Mouse (Mus musculus) forebrain, postnatal 0 days (tissue): Measurements from ENCODE around the gene Tmod3. TPM values are rescaled to one million over a fixed set of nuclear protein-coding genes. Genes with fewer than 3 reads are reported as not detected.
A peak's percentile ranks its signal among the peaks of the same experiment; 100 is the strongest.

Experiments
- ATAC-seq: fragments of 200-750 bp; cut with Nextera tagmentation; 2 replicates; pipeline ENCODE4 v1.8.0; 2017; ENCODE audit warnings: mild to moderate bottlenecking, moderate library complexity
- DNase-seq: peaks from one replicate; pipeline ENCODE4 v3.0.0-alpha.2; 2015
- H3K27ac ChIP-seq: fragments of 300-500 bp; sonication (generic); 2 replicates; pipeline ENCODE4 v1.5.1; 2014; ENCODE audit warnings: low read depth, mild to moderate bottlenecking, antibody characterized with exemption, low read length, moderate library complexity, mixed read lengths
- H3K27me3 ChIP-seq: fragments of 300-500 bp; sonication (generic); 2 replicates; pipeline ENCODE4 v1.6.1; 2014; ENCODE audit warnings: mild to moderate bottlenecking, low read length, mixed read lengths; ENCODE audit not compliant: insufficient read depth
- H3K36me3 ChIP-seq: fragments of 300-500 bp; sonication (generic); 2 replicates; pipeline ENCODE4 v1.6.1; 2014; ENCODE audit warnings: mild to moderate bottlenecking, moderate library complexity; ENCODE audit not compliant: insufficient read depth
- H3K4me1 ChIP-seq: fragments of 300-500 bp; sonication (generic); 2 replicates; pipeline ENCODE4 v1.6.1; 2014; ENCODE audit warnings: antibody characterized with exemption; ENCODE audit not compliant: insufficient read depth
- H3K4me2 ChIP-seq: fragments of 300-500 bp; sonication (generic); 2 replicates; pipeline ENCODE4 v1.6.1; 2014; ENCODE audit warnings: low read depth, mild to moderate bottlenecking, moderate library complexity
- H3K4me3 ChIP-seq: fragments of 300-500 bp; sonication (generic); 2 replicates; pipeline ENCODE4 v1.5.1; 2014; ENCODE audit warnings: low read depth, low read length, mixed read lengths
- H3K9ac ChIP-seq: fragments of 300-500 bp; sonication (generic); 2 replicates; pipeline ENCODE4 v1.6.1; 2014; ENCODE audit warnings: mild to moderate bottlenecking
- H3K9me3 ChIP-seq: fragments of 300-500 bp; sonication (generic); 2 replicates; pipeline ENCODE4 v1.6.1; 2016; ENCODE audit warnings: low read length
- CTCF ChIP-seq: sonication (generic); IDR thresholded peaks from 2 replicates; pipeline ENCODE4 v1.5.1; 2016; ENCODE audit warnings: antibody characterized with exemption, control low read depth, low read depth
- WGBS: fragments of 180-500 bp; shearing (Covaris S2); extraction: QIAGEN DNeasy Blood & Tissue Kit; methylation state at CpG from one replicate; pipeline ENCODE4 v1.1.7; 2014; 5-methylcytosine and 5-hydroxymethylcytosine counted together
- polyA plus RNA-seq: library from polyadenylated mRNA; unstranded; fragments of >200 nt; fragmentation: Nextera tagmentation; extraction: Ambion mirVana; gene quantifications from 2 replicates; pipeline ENCODE4 v1.2.1, GENCODE M21; 2015
- total RNA-seq: library from RNA; depleted of rRNA; stranded (reverse); fragments of >200 nt; gene quantifications from 2 replicates; pipeline ENCODE4 v1.2.3, GENCODE M21; 2014

Gene Tmod3
- total and polyA plus RNA-seq, 2 experiments from 2014 or later: 55.1 to 78.6 TPM

DNA sequence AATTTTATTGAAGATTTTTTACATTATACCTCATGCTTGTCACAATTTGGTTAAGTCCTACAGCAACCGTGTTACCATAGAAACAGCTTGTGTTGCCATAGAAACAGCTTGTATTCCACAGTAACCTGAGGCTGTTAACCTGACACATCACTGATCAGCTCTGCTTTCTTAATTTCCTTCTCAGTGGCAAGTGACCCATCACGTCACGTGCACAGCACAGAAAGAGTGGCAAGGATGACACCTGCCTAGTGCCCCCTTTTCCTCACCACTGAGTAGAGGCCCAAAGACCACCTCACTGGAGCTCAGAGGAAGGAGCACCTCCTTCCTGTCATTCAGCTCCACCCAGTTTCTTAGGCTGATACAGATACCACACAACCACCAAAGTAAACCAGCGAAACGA lies 34.0 kb upstream of the Tmod3 start:
- Histone ChIP-seq H3K4me1 (no peaks in the 10 kb centered on the region), H3K27ac (peak overlapping the region; percentile 45; the same call in 1 of the 2 replicates), H3K9me3 (no peaks in the 10 kb centered on the region), H3K4me2 (no peak overlapping the region), H3K36me3 (peaks cover 70% of the 10 kb centered on the region), H3K27me3 (no peaks in the 10 kb centered on the region), H3K4me3 (no peak overlapping the region), H3K9ac (no peak overlapping the region)
- TF ChIP-seq CTCF: no peak
- peak; percentile 75 for DNase-seq
- ATAC-seq: peak; percentile 84
- 76% methylated on average over 5 of the region's 5 CpGs for WGBS

DNA sequence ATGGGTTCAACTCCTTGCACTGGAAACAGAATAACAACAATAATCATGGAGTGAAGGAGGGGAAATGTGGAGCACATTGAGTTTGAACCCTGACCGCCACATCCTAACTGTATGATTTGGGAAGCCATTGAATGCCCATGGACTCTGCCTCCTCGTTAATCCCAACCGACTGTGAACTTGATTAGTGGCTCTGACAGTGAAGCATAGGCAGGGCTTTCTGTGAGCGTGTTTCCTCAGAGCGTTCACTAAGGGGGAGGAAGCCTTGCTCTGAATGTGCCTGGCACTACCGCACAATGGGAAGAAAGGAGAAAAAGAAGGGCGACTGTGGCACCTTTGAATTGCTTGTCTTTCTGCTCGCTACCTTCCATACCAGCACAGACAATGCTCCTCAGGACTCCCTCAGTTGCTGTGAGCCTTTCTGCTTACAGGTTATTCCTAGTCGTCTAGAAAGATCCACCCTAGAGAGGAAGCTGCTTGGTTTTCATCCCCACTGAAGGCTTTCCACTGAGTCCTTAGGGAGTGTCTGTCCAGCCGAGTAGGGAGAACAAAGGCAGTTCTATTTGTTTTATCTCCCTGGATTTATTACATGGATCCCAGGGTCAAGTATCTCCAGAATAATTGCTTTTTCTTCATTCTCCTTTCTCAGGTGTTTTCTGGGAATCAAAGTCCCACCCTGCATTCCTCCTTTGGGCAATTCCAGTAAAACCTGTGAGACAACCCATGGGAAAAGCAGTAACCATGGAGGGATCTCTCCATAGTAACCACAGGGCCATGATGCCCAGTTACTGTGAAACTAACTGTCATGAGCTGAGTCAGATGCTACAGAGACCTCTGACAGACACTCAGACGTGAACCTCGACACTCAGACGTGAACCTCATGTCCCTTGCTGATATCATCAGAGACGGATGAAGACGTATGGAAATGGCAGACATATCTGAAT lies 30.7 kb upstream of the Tmod3 start:
- Histone ChIP-seq H3K36me3 (peaks cover 85% of the 10 kb centered on the region), H3K4me2 (no peak overlapping the region), H3K9ac (no peak overlapping the region), H3K4me1 (no peaks in the 10 kb centered on the region), H3K27ac (no peak overlapping the region), H3K9me3 (no peaks in the 10 kb centered on the region), H3K4me3 (no peak overlapping the region), H3K27me3 (no peaks in the 10 kb centered on the region)
- no peak for ATAC-seq
- TF ChIP-seq CTCF: no peak
- no peak for DNase-seq
- WGBS: 62% methylated on average over 15 of the region's 15 CpGs

DNA sequence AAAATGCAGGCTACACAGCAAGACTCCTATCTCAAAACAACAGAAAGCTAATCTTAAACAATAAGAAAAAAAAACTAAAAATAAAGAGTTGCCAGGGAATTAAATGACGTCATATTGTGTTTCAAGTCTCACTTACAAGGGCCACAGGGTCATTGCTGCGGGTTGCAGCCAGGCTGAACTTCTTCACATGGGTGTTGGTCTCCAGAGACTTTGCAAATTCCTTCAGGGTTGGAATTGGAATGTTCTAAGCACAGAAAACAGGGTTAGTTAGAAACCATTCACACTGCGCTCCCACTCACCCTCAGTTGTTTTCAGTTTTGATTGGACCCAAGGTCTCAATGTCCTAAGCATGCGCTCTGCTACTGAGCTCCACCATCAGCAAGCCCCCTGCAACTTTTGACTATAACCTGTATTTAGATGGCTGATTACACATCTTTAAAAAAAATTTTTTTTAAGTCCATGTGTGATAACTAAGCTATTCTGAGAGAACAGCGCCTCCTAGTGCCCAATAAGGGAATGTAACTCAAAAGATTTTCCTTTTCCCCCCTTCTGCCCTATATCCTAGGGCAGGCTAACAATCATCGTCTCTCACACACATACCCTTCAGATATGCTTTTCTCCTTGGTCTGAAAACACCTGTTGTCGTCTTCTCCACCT lies 22.4 kb upstream of the Tmod3 start:
- H3K9ac ChIP-seq: no peak overlapping the region
- ATAC-seq: peak; percentile 72
- no peak overlapping the region for H3K27ac ChIP-seq

DNA sequence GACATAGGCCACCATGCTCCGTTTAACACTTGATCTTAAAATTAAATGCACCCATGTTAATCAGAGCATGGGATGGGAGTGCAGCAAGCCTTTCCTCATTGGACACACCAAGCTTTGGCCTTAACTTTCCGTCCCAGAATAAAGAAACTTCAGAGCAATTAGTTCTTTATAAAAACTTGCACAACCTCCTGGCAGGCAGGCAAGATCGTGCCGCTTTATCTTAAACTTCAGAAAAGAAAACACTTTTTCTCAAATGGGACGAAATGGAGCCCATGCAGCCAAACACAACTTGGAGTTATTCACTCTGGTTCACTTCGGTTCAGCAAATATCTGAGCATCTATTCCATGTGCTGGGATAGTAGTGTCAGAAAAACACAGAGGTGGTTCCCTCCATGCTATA lies 19.9 kb upstream of the Tmod3 start:
- no peak for DNase-seq
- no peak overlapping the region for H3K27ac ChIP-seq
- H3K9me3 ChIP-seq: no peaks in the 10 kb centered on the region
- H3K4me1 ChIP-seq: no peaks in the 10 kb centered on the region
- H3K4me3 ChIP-seq: no peak overlapping the region
- WGBS: 79% methylated on average over 6 of the region's 6 CpGs
- no peak for TF ChIP-seq CTCF
- no peak overlapping the region for H3K4me2 ChIP-seq
- peaks cover 81% of the 10 kb centered on the region for H3K36me3 ChIP-seq
- no peak for ATAC-seq
- H3K27me3 ChIP-seq: no peaks in the 10 kb centered on the region
- H3K9ac ChIP-seq: no peak overlapping the region

More for the DNA sequence above, 22.4 kb upstream of the Tmod3 start:
- Histone ChIP-seq H3K27me3 (no peaks in the 10 kb centered on the region), H3K36me3 (peaks cover 82% of the 10 kb centered on the region), H3K4me2 (no peak overlapping the region), H3K4me1 (no peaks in the 10 kb centered on the region), H3K4me3 (no peak overlapping the region), H3K9me3 (no peaks in the 10 kb centered on the region)
- DNase-seq: peak; percentile 64
- 50% methylated on average over 7 of the region's 7 CpGs for WGBS
- TF ChIP-seq CTCF: peak; percentile 78

DNA sequence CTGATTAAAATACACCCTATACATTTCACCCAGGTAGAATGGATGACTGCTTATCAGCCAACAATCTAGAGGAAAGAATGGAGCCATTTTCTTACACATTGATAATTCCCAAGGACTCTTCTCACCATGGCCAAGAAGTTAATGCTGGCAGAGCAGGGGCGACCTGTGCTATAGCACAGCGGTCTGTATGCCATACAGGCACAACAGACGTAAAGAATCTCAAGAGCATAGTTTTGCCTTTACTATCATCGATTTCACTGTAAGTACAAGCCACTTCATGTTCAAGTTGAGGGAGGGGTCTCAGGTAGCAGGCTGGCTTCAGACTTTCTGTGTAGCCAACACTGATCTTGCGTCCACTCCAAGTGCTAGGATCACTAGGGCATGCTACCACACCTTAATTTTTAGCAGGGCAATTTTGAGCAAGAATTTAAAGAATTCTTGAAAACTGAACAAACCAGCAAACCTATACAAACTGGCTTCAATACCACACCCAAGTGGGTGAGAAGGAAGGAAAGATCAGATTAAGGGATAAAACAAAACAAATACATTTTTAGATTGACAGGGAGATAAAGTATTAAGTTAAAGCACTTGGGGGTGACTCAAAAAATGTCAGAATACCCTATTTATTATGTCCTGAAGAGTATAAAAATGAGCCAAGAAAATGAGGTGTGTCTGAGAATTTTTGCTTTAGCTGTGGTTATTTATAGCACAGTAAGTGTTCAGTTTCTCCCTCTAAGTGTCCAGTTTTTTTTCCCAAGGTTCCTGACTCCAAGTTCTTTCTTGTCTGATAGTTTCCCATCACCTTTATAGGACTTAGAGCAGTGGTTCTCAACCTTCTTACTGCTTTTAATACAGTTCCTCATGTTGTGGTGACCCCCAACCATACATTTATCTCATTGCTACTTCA lies 11.8 kb upstream of the Tmod3 start:
- peaks cover 61% of the 10 kb centered on the region for H3K36me3 ChIP-seq

DNA sequence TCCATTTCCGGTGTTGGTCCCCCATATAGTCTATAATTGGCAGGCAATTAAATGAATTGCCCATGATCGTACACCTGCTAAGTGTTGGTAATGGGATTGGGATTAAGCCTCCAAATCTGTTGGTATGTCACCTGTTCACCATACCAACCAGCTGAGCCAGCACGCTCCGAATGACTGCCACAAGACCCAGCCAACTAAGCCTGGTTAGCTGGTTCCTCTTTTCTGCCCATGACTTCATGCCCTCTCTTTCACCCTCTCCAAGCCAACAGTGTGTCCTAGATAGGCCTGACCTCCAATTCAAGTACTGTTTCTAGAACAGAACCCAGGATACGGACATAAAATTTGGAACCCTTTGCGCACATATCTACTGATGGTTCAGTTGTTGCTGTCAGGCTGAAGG lies 8.9 kb upstream of the Tmod3 start:
- no peak overlapping the region for H3K4me2 ChIP-seq
- ATAC-seq (no peak), DNase-seq (no peak)
- no peak overlapping the region for H3K27ac ChIP-seq
- no peak overlapping the region for H3K4me3 ChIP-seq
- no peak for TF ChIP-seq CTCF
- H3K9ac ChIP-seq: no peak overlapping the region
- 91% methylated on average over 6 of the region's 6 CpGs for WGBS
- H3K4me1 ChIP-seq: no peaks in the 10 kb centered on the region
- no peaks in the 10 kb centered on the region for H3K27me3 ChIP-seq
- no peaks in the 10 kb centered on the region for H3K9me3 ChIP-seq
- H3K36me3 ChIP-seq: peaks cover 33% of the 10 kb centered on the region

More for the DNA sequence above, 11.8 kb upstream of the Tmod3 start:
- ATAC-seq (no peak), DNase-seq (no peak)
- no peak for TF ChIP-seq CTCF
- no peak overlapping the region for H3K4me2 ChIP-seq
- 95% methylated on average over 5 of the region's 5 CpGs for WGBS
- no peaks in the 10 kb centered on the region for H3K27me3 ChIP-seq
- H3K9ac ChIP-seq: no peak overlapping the region
- H3K9me3 ChIP-seq: no peaks in the 10 kb centered on the region
- H3K4me1 ChIP-seq: no peaks in the 10 kb centered on the region
- H3K4me3 ChIP-seq: no peak overlapping the region
- no peak overlapping the region for H3K27ac ChIP-seq
